Mouse (Mus musculus): ENCODE measurements at regions not wholly inside any gene's neighbourhood (a gene's known extent, or its start where the extent isn't known, plus 50 kb on each side); places are given as distances from the start of the nearest gene placed in this dataset.
A peak's percentile ranks its signal among the peaks of the same experiment; 100 is the strongest.

DNA sequence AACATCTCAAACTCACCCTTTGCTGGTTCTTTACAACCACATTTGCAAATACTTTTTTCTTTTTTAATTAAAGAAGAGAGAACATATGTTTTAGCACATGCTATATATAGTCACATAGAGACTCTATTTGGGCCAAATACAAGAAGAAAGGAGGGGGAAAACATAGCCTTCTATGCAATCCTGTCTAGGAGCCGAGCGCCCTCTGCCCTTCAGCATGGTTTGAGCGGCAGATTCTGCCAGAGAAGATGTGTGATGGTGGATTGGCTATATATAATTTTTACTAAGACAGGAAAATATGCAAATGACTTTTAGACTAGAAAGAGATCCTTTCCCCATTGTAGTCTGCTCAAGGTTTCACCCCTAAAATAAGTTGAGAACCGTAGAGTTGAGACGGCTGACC lies 60.0 kb upstream of the Myom1 start:
- no peak for DNase-seq (ENCODE audit: low read depth, low spot score)

GRCm38 (mm10) chr17:70934258-70934657 lies 68.2 kb upstream of the Myom1 start:
- DNase-seq (ENCODE audit: low read depth, low spot score), result no peak

- DNase-seq (ENCODE audit: low read depth, low spot score), result peak; percentile 59
Observed at GRCm38 (mm10) chr17:70933122-70934050, 69.0 kb upstream of the Myom1 start.

GRCm38 (mm10) chr17:70932565-70932964 lies 69.9 kb upstream of the Myom1 start:
- no peak for DNase-seq (ENCODE audit: low read depth, low spot score)

DNA sequence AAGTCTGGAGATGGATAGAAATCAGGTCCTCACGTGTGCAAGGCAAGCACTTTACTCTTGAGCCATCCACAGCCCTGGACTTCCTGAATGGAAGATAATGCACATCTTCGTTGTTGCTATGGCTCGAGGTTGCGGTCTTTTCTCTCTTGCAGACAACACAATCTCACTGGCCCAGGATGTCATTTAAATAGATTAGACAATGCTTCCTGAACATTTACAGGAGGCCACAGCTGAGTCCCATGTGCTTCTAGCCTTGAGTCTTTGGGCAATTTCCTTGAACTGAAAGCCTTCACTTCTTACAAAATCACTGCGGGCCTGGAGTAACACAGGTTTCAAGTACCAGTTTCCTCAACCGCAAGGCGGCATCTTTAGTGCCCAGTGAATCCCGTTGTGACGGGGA lies 71.8 kb upstream of the Myom1 start:
- no peak for DNase-seq (ENCODE audit: low read depth, low spot score)

- no peak for DNase-seq (ENCODE audit: low read depth, low spot score)
Observed at GRCm38 (mm10) chr17:70929582-70929981, 72.9 kb upstream of the Myom1 start.

- DNase-seq (ENCODE audit: low read depth, low spot score), result no peak
Observed at GRCm38 (mm10) chr17:70924565-70925220, 71.3 kb upstream of the Tgif1 start.

GRCm38 (mm10) chr17:70921681-70922080 lies 68.3 kb upstream of the Tgif1 start:
- DNase-seq (ENCODE audit: low read depth, low spot score), result no peak

DNA sequence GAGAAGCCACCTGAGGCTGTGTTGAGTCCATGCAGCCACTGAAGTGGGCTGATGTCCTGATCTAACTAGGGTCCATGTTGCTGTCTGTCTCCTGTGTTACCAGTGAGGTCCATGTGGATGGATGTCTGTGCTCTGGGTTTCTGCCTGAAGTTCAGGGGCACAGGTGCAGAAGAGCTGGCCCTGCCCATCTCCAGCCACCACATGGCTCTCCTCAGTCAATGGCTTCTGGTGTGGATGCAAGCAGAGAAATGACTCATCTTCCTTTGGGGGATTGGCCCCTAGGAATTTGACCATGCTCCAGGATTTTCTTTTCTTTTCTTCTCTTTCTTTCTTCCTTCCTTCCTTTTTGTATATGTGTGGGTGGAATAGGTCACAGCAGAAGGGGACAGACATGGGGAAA lies 66.8 kb upstream of the Tgif1 start:
- no peak for DNase-seq (ENCODE audit: low read depth, low spot score)

GRCm38 (mm10) chr17:70917183-70917935 lies 64.0 kb upstream of the Tgif1 start:
- DNase-seq (ENCODE audit: low read depth, low spot score), result no peak

DNA sequence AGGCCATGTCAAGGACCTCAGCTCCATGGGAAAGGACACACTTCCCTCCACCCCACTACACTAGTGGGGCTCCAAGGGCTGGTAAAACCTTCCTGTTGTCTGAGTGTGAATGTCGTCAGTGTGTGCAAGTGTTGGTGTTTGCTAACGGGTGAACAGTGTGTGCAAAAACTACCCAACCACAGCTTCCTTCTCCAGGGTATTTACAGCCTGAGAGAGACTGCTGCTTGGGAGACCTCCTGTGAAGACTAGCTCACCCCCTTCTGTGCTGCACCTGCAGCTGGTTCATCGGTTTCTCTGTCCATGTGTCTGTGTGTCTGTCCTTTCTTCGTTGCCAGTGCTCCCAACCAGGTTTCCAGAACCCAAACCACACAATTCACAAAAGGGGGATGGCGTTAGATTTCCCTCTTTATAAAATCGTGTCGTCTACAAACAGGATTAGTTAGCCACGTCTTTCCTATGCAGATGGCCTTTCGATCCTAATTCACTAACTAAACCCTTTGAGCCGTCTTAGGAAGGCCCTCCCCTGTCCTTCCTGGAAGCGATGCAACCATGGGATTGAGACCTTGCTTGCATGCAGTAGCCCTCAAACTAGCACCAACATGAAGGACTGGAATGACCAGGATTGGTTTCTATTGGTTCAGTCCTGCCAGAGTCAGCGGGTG lies 62.9 kb upstream of the Tgif1 start:
- no peak for DNase-seq (ENCODE audit: low read depth, low spot score)

DNA sequence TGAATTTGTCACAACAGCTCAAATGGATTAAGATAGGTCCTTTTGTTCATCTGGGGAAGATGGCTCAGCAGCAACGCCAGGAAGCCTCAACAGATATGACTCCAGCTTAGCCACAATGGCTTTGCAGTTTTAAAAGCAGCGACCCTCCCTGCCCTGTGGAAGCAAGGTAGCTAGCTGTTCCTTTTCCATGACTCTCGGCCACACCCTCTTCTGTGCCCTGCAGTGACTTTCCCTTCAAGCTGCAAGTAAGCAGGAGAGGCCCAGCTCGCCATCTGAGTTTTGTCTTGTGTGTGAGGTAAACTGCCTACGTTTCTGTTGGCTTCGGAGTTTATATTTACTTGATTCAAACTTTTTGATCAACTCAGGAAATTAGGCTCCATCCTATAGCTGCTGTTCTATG lies 62.1 kb upstream of the Tgif1 start:
- no peak for DNase-seq (ENCODE audit: low read depth, low spot score)

DNA sequence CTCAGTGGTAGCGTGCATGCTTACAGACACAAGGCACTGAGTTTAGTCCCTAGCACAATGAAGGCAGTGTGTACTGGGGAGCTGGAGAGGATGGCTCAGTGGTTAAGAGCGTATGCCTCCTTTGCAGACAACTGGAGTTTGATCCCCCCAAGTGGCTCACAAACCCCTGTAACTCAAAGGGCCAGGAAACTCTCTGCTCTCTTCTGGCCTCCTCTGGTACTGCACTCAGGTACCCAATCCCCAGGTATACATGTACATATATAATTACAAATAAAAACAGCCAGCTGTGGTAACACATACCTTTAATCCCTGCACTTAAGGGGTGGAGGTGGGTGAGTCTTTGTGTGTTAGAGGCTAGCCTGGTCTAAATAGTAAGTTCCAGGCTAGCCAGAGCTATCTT lies 56.9 kb upstream of the Tgif1 start:
- no peak for DNase-seq (ENCODE audit: low read depth, low spot score)

GRCm38 (mm10) chr17:70909573-70909972 lies 56.2 kb upstream of the Tgif1 start:
- no peak for DNase-seq (ENCODE audit: low read depth, low spot score)

DNA sequence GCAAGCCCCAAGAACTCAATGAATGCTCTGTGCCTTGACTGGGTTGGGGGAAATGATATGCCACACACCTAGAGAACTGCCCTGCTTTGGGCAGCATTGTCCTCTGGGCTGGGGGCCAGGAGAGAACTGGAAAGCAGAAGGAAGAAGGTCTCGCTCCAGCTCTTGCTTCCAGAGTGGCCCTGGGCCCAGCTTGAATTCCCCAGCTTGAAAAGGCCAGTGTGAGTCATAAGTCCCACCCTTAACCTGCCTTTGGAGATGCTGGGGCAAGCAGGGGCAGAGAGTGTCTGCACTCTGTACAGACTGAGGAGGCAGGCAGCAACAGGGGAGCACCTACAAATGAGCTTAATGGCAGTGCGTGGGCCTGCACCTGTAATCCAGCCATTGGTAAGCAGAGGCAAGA lies 55.0 kb upstream of the Tgif1 start:
- DNase-seq (ENCODE audit: low read depth, low spot score), result no peak
